Mouse (Mus musculus): ENCODE measurements around the gene Tmem128.

DNA sequence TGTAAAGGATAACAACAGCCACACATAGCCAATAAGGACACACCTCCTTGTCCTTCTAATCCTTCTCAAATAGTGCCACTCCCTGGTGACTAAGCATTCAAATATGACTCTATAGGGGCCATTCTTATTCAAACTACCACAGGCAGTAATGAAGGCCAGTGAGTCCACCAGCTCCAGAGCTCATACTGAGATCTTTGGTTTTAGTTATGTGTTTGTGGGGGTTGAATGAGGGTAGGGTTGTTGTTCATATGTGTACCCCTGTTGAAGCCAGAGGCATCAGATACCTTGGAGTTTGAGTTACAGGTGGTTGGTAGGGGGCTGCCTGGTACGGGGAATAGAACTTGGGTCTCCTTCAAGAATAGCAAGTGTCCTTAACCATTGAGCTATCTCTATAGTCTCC is 3.4 kb upstream of the Tmem128 start:
- TF ChIP-seq CTCF (IDR thresholded peaks at IDR 0.05; ENCODE audit: low read depth) (no peak), EP300 (IDR thresholded peaks at IDR 0.05; ENCODE audit: low read depth) (no peak)
